Mouse (Mus musculus): Measurements from ENCODE around the gene Lrg1. TPM values are rescaled to one million over a fixed set of nuclear protein-coding genes. Genes with fewer than 3 reads are reported as not detected.
A peak's percentile ranks its signal among the peaks of the same experiment; 100 is the strongest.
"Not testable (repeated sequence)": the region's sequence is repeated elsewhere in the genome, so short reads cannot be mapped to it uniquely, and the experiment has no call there.

The Lrg1 gene
- polyA plus RNA-seq, 1 experiment = 1.9 TPM

DNA sequence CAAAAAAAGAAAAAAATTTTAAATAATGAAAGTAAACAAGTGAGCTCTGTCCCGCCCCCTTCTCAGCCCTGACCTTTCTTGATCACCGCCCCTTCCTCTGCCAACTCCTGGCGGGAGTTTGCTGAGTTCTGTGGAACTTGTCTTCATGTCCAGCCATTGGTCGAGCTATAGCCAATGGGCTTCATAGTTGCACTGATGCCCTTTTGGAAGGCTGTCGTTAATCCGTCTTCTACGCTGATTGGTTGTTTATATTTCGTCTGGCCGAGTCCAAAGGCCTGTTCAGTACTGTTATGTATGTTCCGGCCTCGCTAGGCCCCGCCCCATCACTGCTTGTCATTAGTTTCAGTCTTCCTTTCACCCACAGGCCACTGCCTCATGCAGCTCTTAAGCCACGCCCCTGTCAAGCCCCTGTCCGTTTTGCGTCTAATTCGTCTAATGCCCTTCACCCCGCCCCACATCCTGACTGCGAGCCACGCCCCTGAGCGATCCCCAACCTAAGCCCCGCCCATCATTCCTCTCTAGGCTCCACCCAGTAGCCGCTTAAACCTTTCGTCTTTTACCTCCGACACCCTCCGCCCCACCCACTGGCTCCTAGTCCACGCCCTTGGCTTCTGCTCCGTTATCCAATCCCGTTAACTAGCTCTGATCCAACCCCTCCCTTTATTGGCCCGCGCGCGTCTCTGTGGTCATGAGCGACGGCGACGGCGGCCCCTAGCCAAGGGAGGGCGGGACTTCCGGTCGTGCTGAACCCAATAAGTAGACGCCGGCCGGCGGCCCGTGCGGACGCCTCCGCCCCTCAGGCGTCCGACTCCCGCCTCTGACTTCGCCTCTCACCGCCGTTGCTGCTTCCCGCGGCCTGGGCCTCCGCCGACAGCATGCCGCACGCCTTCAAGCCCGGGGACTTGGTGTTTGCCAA is 42.7 kb downstream of the Lrg1 start, which contains the start of gene Hdgfl2:
Gene Hdgfl2 (plus strand): TSS at position 755 of the 916 bp plus-strand sequence.
- peak; percentile 99 to 100 for DNase-seq (ENCODE audit: extremely low spot score in 1 of 2, low spot score in 1 of 2)

DNA sequence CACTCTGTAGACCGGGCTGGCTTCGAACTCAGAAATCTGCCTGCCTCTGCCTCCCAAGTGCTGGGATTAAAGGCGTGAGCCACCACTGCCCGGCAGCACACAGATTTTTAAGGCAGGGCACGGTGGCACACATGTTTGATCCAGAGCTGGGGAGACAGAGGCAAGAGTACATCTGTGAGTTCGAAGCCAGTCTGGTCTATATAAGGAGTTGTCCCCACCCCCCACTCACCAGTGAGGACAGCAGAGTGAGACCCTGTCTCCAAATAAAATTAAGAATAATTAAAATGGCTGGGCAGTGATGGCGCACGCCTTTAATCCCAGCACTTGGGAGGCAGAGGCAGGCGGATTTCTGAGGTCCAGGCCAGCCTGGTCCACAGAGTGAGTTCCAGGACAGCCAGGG is 43.4 kb downstream of the Lrg1 start:
- not testable (repeated sequence) for DNase-seq (ENCODE audit: extremely low spot score in 1 of 2, low spot score in 1 of 2)

DNA sequence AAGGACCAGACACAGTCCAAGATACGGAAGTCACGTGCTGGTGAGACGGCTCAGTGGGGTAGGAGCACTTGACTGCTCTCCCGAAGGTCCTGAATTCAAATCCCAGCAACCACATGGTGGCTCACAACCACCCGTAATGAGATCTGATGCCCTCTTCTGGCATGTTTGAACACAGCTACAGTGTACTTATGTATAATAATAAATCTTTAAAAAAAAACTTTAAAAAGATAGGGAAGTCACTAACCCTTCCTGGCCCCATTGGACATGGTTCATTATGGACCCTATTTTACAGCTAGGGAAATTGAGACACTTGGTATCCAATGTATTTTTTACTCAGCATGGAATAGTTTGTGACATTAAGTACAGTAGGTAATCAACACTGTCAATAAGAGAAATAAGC is 44.3 kb downstream of the Lrg1 start:
- no peak for DNase-seq (ENCODE audit: extremely low spot score in 1 of 2, low spot score in 1 of 2)

GRCm38 (mm10) chr17:56074827-56075208 is 47.0 kb downstream of the Lrg1 start, which contains the start of gene Ubxn6:
Ubxn6 (minus strand) TSS chr17:56075028.
- DNase-seq (ENCODE audit: extremely low spot score in 1 of 2, low spot score in 1 of 2) = peak; percentile 95 to 99

- DNase-seq (ENCODE audit: extremely low spot score in 1 of 2, low spot score in 1 of 2) = peak; percentile 49 to 71
Measured at GRCm38 (mm10) chr17:56074097-56074826, 47.5 kb downstream of the Lrg1 start.

DNA sequence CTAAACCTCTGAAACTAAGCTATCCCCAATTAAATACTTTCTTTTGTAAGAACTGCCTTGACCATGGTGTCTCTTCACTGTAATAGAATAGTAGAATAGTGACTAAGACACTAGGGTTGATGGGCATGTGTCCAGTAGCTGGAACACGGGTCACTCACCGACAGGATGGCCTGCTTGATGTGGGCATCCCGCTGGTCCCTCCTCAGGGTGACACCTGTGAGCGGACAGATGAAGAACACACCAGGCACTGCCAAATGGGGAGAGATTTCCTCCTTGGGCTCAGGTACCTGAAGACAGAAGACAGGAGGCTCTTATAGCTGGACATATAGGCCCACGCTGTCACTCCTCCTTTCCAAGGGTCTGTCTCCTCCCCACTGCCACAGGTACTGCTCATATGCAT is 49.6 kb downstream of the Lrg1 start:
- no peak for DNase-seq (ENCODE audit: extremely low spot score in 1 of 2, low spot score in 1 of 2)

DNA sequence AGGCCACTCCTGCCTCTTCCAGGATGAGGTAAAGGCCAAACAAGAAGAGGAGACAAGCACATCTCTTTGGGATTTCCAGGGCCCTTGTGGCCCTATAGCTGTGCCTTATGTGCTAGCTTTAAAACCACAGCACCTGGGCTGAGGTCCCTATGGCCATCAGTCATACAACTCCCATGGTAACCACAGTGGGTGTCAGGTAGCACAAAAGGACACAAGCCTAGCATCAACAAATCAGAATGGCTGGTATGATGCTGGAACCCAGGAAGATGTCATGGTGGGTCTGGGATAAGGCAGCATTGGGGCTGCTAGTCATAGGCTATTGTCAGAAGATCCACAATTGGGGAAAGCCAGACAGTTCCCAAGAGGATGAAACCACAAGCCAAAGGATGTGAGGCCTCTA is 50.7 kb downstream of the Lrg1 start:
- DNase-seq (ENCODE audit: extremely low spot score in 1 of 2, low spot score in 1 of 2) = no peak

Other genes with a start within 250 kb of the Lrg1 start
- 2.9 and 3.5 TPM in 2 replicates for gene Zfp119a, start 243.1 kb downstream of the Lrg1 start, polyA plus RNA-seq (2012; rRNA removed)
- gene Zfp959, start 229.9 kb downstream of the Lrg1 start, polyA plus RNA-seq (2012; rRNA removed) = 5.7 and 7.0 TPM in 2 replicates
- gene Zfp119b, start 172.5 kb downstream of the Lrg1 start, polyA plus RNA-seq (2012; rRNA removed) = 2.0 and 2.4 TPM in 2 replicates
- gene Ebi3, start 169.4 kb downstream of the Lrg1 start, polyA plus RNA-seq (2012; rRNA removed) = 1.9 and 2.0 TPM in 2 replicates
- 10.6 and 12.3 TPM in 2 replicates for gene Yju2, start 162.9 kb downstream of the Lrg1 start, polyA plus RNA-seq (2012; rRNA removed)
- gene Shd, start 151.5 kb downstream of the Lrg1 start, polyA plus RNA-seq (2012; rRNA removed) = 57.6 and 61.6 TPM in 2 replicates
- 57.8 and 68.7 TPM in 2 replicates for gene Fsd1, start 135.5 kb downstream of the Lrg1 start, polyA plus RNA-seq (2012; rRNA removed)
- 4.7 and 5.3 TPM in 2 replicates for gene Stap2, start 116.4 kb downstream of the Lrg1 start, polyA plus RNA-seq (2012; rRNA removed)
- gene Mpnd, start 116.3 kb downstream of the Lrg1 start, polyA plus RNA-seq (2012; rRNA removed) = 126 and 132 TPM in 2 replicates
- gene Sh3gl1, start 85.4 kb downstream of the Lrg1 start, polyA plus RNA-seq (2012; rRNA removed) = 46.0 and 50.7 TPM in 2 replicates
- gene Chaf1a, start 81.6 kb downstream of the Lrg1 start, polyA plus RNA-seq (2012; rRNA removed) = 2.7 and 2.8 TPM in 2 replicates
- 106 and 113 TPM in 2 replicates for gene Ubxn6, start 47.0 kb downstream of the Lrg1 start, polyA plus RNA-seq (2012; rRNA removed)
- gene Hdgfl2, start 42.4 kb downstream of the Lrg1 start, polyA plus RNA-seq (2012; rRNA removed) = 129 and 145 TPM in 2 replicates
- 0.36 and 0.56 TPM in 2 replicates for gene Plin4, start 12.2 kb downstream of the Lrg1 start, polyA plus RNA-seq (2012; rRNA removed)
- 0.19 and 0.38 TPM in 2 replicates for gene Plin5, start 4.4 kb downstream of the Lrg1 start, polyA plus RNA-seq (2012; rRNA removed)
- gene Sema6b, start 18.3 kb upstream of the Lrg1 start, polyA plus RNA-seq (2012; rRNA removed) = 89.0 and 95.5 TPM in 2 replicates
- 6.6 TPM in 2 replicates for gene Tnfaip8l1, start 40.5 kb upstream of the Lrg1 start, polyA plus RNA-seq (2012; rRNA removed)
- gene Mydgf, start 61.9 kb upstream of the Lrg1 start, polyA plus RNA-seq (2012; rRNA removed) = 43.1 and 43.8 TPM in 2 replicates
- 49.7 and 52.4 TPM in 2 replicates for gene Dpp9, start 96.9 kb upstream of the Lrg1 start, polyA plus RNA-seq (2012; rRNA removed)
- gene Fem1a, start 134.8 kb upstream of the Lrg1 start, polyA plus RNA-seq (2012; rRNA removed) = 23.7 and 24.1 TPM in 2 replicates
- 4.5 and 5.0 TPM in 2 replicates for gene Ticam1, start 154.8 kb upstream of the Lrg1 start, polyA plus RNA-seq (2012; rRNA removed)
- gene Plin3, start 170.9 kb upstream of the Lrg1 start, polyA plus RNA-seq (2012; rRNA removed) = 10.8 and 11.2 TPM in 2 replicates
- not detected in 2 replicates for gene Arrdc5, start 178.3 kb upstream of the Lrg1 start, polyA plus RNA-seq (2012; rRNA removed)
- 1.8 and 2.1 TPM in 2 replicates for gene Uhrf1, start 181.3 kb upstream of the Lrg1 start, polyA plus RNA-seq (2012; rRNA removed)
- 43.8 and 49.9 TPM in 2 replicates for gene Kdm4b, start 204.1 kb upstream of the Lrg1 start, polyA plus RNA-seq (2012; rRNA removed)